Mouse (Mus musculus) MEL (cell line): ENCODE data around the gene Flywch1. TPM values are rescaled to one million over a fixed set of nuclear protein-coding genes. Genes with fewer than 3 reads are reported as not detected.

Experiments used
- DNase-seq: peaks from one replicate; pipeline ENCODE4 v3.0.0; 2011; ENCODE audit warnings: low read depth, low spot score
- H3K27ac ChIP-seq: 2 replicates; pipeline ENCODE4 v1.5.1; 2012; ENCODE audit warnings: low read depth, mild to moderate bottlenecking, control low read depth, low read length, moderate library complexity; ENCODE audit not compliant: control insufficient read depth
- H3K27me3 ChIP-seq, 2 experiments: fragments of 150-350 bp in 1 of 2; sonication (generic) in 1 of 2; 2 replicates each; pipeline ENCODE4 v1.6.1; 2012; ENCODE audit warnings: low read length in 2 of 2, mild to moderate bottlenecking in 2 of 2, improper control_type of control experiment in 1 of 2, moderate library complexity in 1 of 2; ENCODE audit not compliant: insufficient read depth in 2 of 2, control insufficient read depth in 1 of 2
- H3K36me3 ChIP-seq, 2 experiments: 2 replicates each; pipeline ENCODE4 v1.6.1; 2012 to 2014; ENCODE audit warnings: low read length in 2 of 2, improper control_type of control experiment in 1 of 2, inconsistent platforms in 1 of 2, mild to moderate bottlenecking in 1 of 2; ENCODE audit not compliant: insufficient read depth in 2 of 2, control insufficient read depth in 1 of 2
- H3K4me1 ChIP-seq, 2 experiments: fragments of 150-350 bp in 1 of 2; sonication (generic) in 1 of 2; 2 replicates each; pipeline ENCODE4 v1.6.1; 2012; ENCODE audit warnings: low read length in 2 of 2, improper control_type of control experiment in 1 of 2, mild to moderate bottlenecking in 1 of 2; ENCODE audit not compliant: insufficient read depth in 2 of 2, control insufficient read depth in 1 of 2
- H3K4me3 ChIP-seq, 2 experiments: fragments of 150-350 bp in 1 of 2; sonication (generic) in 1 of 2; 2 replicates each; pipeline ENCODE4 v1.5.1; 2012; ENCODE audit warnings: low read depth in 2 of 2, low read length in 2 of 2, mild to moderate bottlenecking in 2 of 2, moderate library complexity in 2 of 2, control low read depth in 1 of 2, improper control_type of control experiment in 1 of 2; ENCODE audit not compliant: control insufficient read depth in 1 of 2, insufficient read depth in 1 of 2
- H3K79me2 ChIP-seq: 2 replicates; pipeline ENCODE4 v1.6.1; 2012; ENCODE audit warnings: mild to moderate bottlenecking, low read length, moderate library complexity; ENCODE audit not compliant: control insufficient read depth, poor library complexity, insufficient read depth
- H3K9ac ChIP-seq: 2 replicates; pipeline ENCODE4 v1.6.1; 2012; ENCODE audit warnings: low read depth, mild to moderate bottlenecking, control low read depth, low read length, moderate library complexity; ENCODE audit not compliant: control insufficient read depth, poor library complexity, severe bottlenecking
- H3K9me3 ChIP-seq: fragments of 150-350 bp; sonication (generic); replicated peaks from 2 replicates; pipeline ENCODE4 v1.6.1; 2012; ENCODE audit warnings: mild to moderate bottlenecking, low read length, improper control_type of control experiment, moderate library complexity; ENCODE audit not compliant: insufficient read depth
- E2F4 ChIP-seq: IDR thresholded peaks from 2 replicates; pipeline ENCODE4 v1.6.1; 2011; ENCODE audit warnings: low read depth, low read length, improper control_type of control experiment, borderline replicate concordance
- ELF1 ChIP-seq: IDR thresholded peaks from 2 replicates; pipeline ENCODE4 v1.6.1; 2014; ENCODE audit warnings: low read depth, mild to moderate bottlenecking, inconsistent platforms, low read length, improper control_type of control experiment, moderate library complexity
- GATA1 ChIP-seq: IDR thresholded peaks from 2 replicates; pipeline ENCODE4 v1.6.1; 2011; ENCODE audit warnings: low read depth, low read length, improper control_type of control experiment
- HCFC1 ChIP-seq: IDR thresholded peaks from 2 replicates; pipeline ENCODE4 v1.6.1; 2012; ENCODE audit warnings: low read depth, mild to moderate bottlenecking, inconsistent platforms, low read length, improper control_type of control experiment, moderate library complexity
- MAFK ChIP-seq: IDR thresholded peaks from 2 replicates; pipeline ENCODE4 v1.6.1; 2011; ENCODE audit warnings: low read depth, mild to moderate bottlenecking, low read length, improper control_type of control experiment, borderline replicate concordance
- MAX ChIP-seq: IDR thresholded peaks from 2 replicates; pipeline ENCODE4 v1.6.1; 2011; ENCODE audit warnings: low read length, improper control_type of control experiment
- MAZ ChIP-seq: IDR thresholded peaks from 2 replicates; pipeline ENCODE4 v1.6.1; 2012; ENCODE audit warnings: low read depth, mild to moderate bottlenecking, inconsistent platforms, low read length, improper control_type of control experiment
- MXI1 ChIP-seq: IDR thresholded peaks from 2 replicates; pipeline ENCODE4 v1.6.1; 2011; ENCODE audit warnings: mild to moderate bottlenecking, low read depth, low read length, improper control_type of control experiment
- NELFE ChIP-seq: IDR thresholded peaks from 2 replicates; pipeline ENCODE4 v1.6.1; 2011; ENCODE audit warnings: low read depth, low read length, improper control_type of control experiment
- NRF1 ChIP-seq: IDR thresholded peaks from 2 replicates; pipeline ENCODE4 v1.6.1; 2014; ENCODE audit warnings: low read depth, mild to moderate bottlenecking, inconsistent platforms, low read length, improper control_type of control experiment, moderate library complexity; ENCODE audit not compliant: poor library complexity, insufficient read depth, severe bottlenecking
- POLR2A ChIP-seq, 2 experiments: IDR thresholded peaks; 2 replicates each; pipeline ENCODE4 v1.6.1; 2011 to 2012; ENCODE audit warnings: low read length in 2 of 2, mild to moderate bottlenecking in 2 of 2, control low read depth in 1 of 2, improper control_type of control experiment in 1 of 2, low read depth in 1 of 2, moderate library complexity in 1 of 2; ENCODE audit not compliant: control insufficient read depth in 1 of 2, insufficient read depth in 1 of 2, poor library complexity in 1 of 2
- POLR2AphosphoS2 ChIP-seq: IDR thresholded peaks from 2 replicates; pipeline ENCODE4 v1.6.1; 2011; ENCODE audit warnings: low read length, improper control_type of control experiment
- POLR2AphosphoS5 ChIP-seq: IDR thresholded peaks from 2 replicates; pipeline ENCODE4 v1.6.1; 2012; ENCODE audit warnings: low read depth, borderline replicate concordance, mild to moderate bottlenecking, inconsistent platforms, low read length, moderate library complexity, mixed read lengths
- SIN3A ChIP-seq: IDR thresholded peaks from 2 replicates; pipeline ENCODE4 v1.6.1; 2012; ENCODE audit warnings: low read length, improper control_type of control experiment, inconsistent platforms
- TAL1 ChIP-seq: IDR thresholded peaks from 2 replicates; pipeline ENCODE4 v1.6.1; 2012; ENCODE audit warnings: mild to moderate bottlenecking, inconsistent platforms, low read length, moderate library complexity, mixed read lengths
- ZC3H11A ChIP-seq: IDR thresholded peaks from 2 replicates; pipeline ENCODE4 v1.6.1; 2012; ENCODE audit warnings: low read depth, mild to moderate bottlenecking, inconsistent platforms, low read length, improper control_type of control experiment
- ZMIZ1 ChIP-seq: IDR thresholded peaks from 2 replicates; pipeline ENCODE4 v1.6.1; 2012; ENCODE audit warnings: low read depth, mild to moderate bottlenecking, inconsistent platforms, low read length, improper control_type of control experiment, moderate library complexity
- polyA plus RNA-seq, 2 experiments: library from polyadenylated mRNA; stranded (reverse) in 1 of 2; unstranded in 1 of 2; fragments of >175 nt in 1 of 2; fragments of >200 nt in 1 of 2; gene quantifications; 2 replicates each; pipeline versions ENCODE4 v1.2.1 to v1.2.4; 2012; ENCODE audit warnings: low replicate concordance in 2 of 2, low read depth in 1 of 2; ENCODE audit not compliant: insufficient read length in 2 of 2, insufficient read depth in 1 of 2, missing spikeins in 1 of 2
- total RNA-seq: library from RNA; depleted of rRNA; stranded (reverse); fragments of 300-350 nt; gene quantifications from 2 replicates; pipeline ENCODE4 v1.2.3, GENCODE M21; 2012

The Flywch1 gene
- total and polyA plus RNA-seq, 3 experiments, result 15.3 to 29.7 TPM; not detected in 1

DNA sequence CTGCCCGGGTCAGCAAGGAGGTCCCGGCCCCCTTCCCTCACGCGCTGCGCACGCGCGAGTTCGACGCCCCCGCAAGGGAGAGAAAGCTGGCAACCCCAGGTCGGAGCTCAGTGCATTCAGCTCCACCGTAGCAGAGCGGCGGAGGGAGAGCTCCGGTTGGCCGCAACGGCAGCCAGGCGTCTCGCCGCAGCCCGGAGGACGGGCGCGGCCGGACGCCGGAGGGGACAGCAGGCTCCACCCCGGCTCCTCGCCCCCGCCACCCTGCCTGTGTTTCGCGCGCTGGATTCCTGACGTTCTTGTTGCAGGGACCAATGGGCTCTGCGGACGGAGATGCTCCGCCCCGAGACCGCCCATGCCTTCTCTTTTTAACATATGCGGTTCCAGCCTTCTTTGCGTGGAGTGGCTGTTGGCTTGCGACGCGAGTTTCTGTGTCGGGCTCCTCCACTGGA lies 31.2 kb downstream of the Flywch1 start:
- TF ChIP-seq NRF1 (peak; percentile 70), GATA1 (no peak), MAZ (peak; percentile 63; the same call in 1 of the 2 replicates), MAX (peak; percentile 68), E2F4 (peak; percentile 86; the same call in 1 of the 2 replicates), POLR2A (IDR thresholded peaks at IDR 0.05; ENCODE audit: control insufficient read depth in 1 of 2, insufficient read depth in 1 of 2, low read depth in 1 of 2, low read length in 2 of 2, poor library complexity in 1 of 2) (peak; percentile 49 to 67; a peak in 2 of 4 replicates), NELFE (peak; percentile 45), TAL1 (no peak)
- TF ChIP-seq, all 39 proteins: peak for 6
- Histone ChIP-seq H3K9ac (peak overlapping the region; percentile 84), H3K4me1 (peaks cover 0 to 5% of the 10 kb centered on the region in 2 experiments; a peak in 1 of 4 replicates)

GRCm38 (mm10) chr17:23739202-23740135 lies 31.9 kb downstream of the Flywch1 start:
- Histone ChIP-seq H3K27ac (no peak overlapping the region; the same call in 1 of the 2 replicates), H3K27me3 (no peaks in the 10 kb centered on the region)

More for the DNA sequence above, 31.2 kb downstream of the Flywch1 start:
- DNase-seq, result peak; percentile 92
- Histone ChIP-seq H3K4me3 (peak overlapping the region; percentile 72 to 76), H3K79me2 (no peaks in the 10 kb centered on the region; the same call in 1 of the 2 replicates), H3K36me3 (no peaks in the 10 kb centered on the region), H3K27ac (peak overlapping the region; percentile 53), H3K9me3 (no peaks in the 10 kb centered on the region), H3K27me3 (no peaks in the 10 kb centered on the region)

More at GRCm38 (mm10) chr17:23739202-23740135, 31.9 kb downstream of the Flywch1 start:
- peak; percentile 46 for DNase-seq
- peaks cover 0 to 5% of the 10 kb centered on the region in 2 experiments; a peak in 1 of 4 replicates for H3K4me1 ChIP-seq
- H3K79me2 ChIP-seq, result no peaks in the 10 kb centered on the region; the same call in 1 of the 2 replicates
- H3K36me3 ChIP-seq, result no peaks in the 10 kb centered on the region; a peak in 1 of 4 replicates
- no peak for TF ChIP-seq SIN3A
- no peak for TF ChIP-seq NRF1
- no peak for TF ChIP-seq MXI1
- no peak for TF ChIP-seq ELF1
- TF ChIP-seq ZMIZ1, result no peak
- TF ChIP-seq MAFK, result no peak
- TF ChIP-seq NELFE, result no peak
- no peak for TF ChIP-seq MAZ
- no peak for TF ChIP-seq E2F4
- no peak for TF ChIP-seq POLR2AphosphoS2
- TF ChIP-seq POLR2AphosphoS5, result no peak
- TF ChIP-seq HCFC1, result no peak
- no peak for TF ChIP-seq ZC3H11A
- TF ChIP-seq, all 39 proteins: peak for 0
- no peaks in the 10 kb centered on the region for H3K9me3 ChIP-seq
- peak overlapping the region; percentile 72 to 76 for H3K4me3 ChIP-seq
- peak overlapping the region; percentile 84 for H3K9ac ChIP-seq
